Mouse (Mus musculus): ENCODE results near the gene Gm49403. TPM values are rescaled to one million over a fixed set of nuclear protein-coding genes. Genes with fewer than 3 reads are reported as not detected.
"Not testable (repeated sequence)": the region's sequence is repeated elsewhere in the genome, so short reads cannot be mapped to it uniquely, and the experiment has no call there.

Gm49403 gene
- polyA plus RNA-seq, 1 experiment from 2014 or later: not detected

GRCm38 (mm10) chr19:8880311-8881033, 3.3 kb upstream of the Gm49403 start, which contains the start of gene Uqcc3:
TSS of gene Uqcc3 (minus strand) at chr19:8880923.
- H3K4me2 ChIP-seq: peak within 1 kb of the TSS; percentile 76
- H3K9me3 ChIP-seq: no peaks in the 10 kb centered on the region
- no peaks in the 10 kb centered on the region for H3K27me3 ChIP-seq (replicated peaks)
- H3K4me1 ChIP-seq: peaks cover 15% of the 10 kb centered on the region
- peaks cover 6% of the 10 kb centered on the region; the same call in 1 of the 2 replicates for H3K36me3 ChIP-seq (replicated peaks)
- peak; percentile 98 for ATAC-seq (replicated peaks)
- under 1% methylated on average over 42 of the region's 42 CpGs for WGBS
- peak within 1 kb of the TSS; percentile 79 for H3K9ac ChIP-seq
- H3K4me3 ChIP-seq: peak within 1 kb of the TSS; percentile 65
- peak within 1 kb of the TSS; percentile 84 for H3K27ac ChIP-seq

DNA sequence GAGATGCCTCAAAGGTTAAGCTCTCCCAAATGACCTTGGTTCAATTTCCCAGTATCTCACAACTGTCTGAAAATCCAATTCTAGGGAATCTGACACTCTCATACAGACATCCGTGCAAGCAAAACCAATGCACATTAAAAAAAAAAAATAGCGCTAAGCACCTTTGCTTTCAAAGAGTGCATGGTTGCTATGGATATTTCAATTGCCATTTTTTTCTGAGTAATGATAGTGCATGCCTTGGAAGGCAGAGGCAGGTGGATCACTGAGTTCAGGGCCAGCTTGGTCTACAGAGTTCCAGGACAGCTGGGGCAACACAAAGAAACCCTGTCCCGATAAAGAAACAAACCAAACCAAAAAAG, 2.7 kb upstream of the Gm49403 start:
- Histone ChIP-seq H3K4me3 (peak overlapping the region; percentile 65), H3K4me1 (peaks cover 15% of the 10 kb centered on the region), H3K27me3 (replicated peaks) (no peaks in the 10 kb centered on the region), H3K9me3 (no peaks in the 10 kb centered on the region), H3K27ac (peak overlapping the region; percentile 84; the same call in 1 of the 2 replicates), H3K9ac (peak overlapping the region; percentile 79), H3K4me2 (peak overlapping the region; percentile 76), H3K36me3 (replicated peaks) (0 out of 2 replicates have a peak, but pooled peaks cover 4% of the 10 kb centered on the region)
- 9% methylated on average over 3 of the region's 3 CpGs for WGBS
- peak; percentile 26; the same call in 1 of the 2 replicates for ATAC-seq (replicated peaks)

DNA sequence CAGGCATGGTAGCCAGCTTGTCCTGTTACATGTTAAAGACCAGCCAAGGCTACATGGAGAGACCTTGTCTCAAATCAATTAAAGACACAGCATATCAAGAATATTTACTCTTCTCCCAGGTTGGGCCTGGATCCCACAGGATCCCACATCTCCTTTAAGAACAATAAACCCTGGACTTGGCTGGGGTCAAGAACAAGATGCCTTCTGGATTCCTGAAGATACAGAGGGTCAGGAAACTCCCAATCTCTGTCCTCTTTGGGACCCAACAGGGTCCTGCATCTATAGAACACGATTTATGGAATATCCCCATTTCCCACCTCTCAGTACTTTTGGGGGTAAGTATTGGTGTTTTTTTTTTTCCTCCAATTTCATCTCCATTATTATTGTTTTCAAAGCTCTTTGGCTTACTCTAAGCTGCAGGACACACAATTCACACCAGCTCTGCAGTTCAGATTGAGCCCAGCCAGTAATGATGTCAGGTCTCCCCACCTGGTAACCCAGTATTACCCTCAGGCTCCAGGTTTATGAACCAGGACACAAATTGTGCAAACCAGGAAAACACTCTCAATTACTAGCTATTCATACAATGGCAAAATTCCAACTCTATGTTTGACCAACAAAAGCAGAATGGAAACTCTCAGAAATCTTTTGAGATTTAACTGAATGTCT, 3.3 kb downstream of the Gm49403 start:
- no peak for ATAC-seq (replicated peaks)
- H3K9me3 ChIP-seq: no peaks in the 10 kb centered on the region
- H3K4me3 ChIP-seq: no peak overlapping the region
- 0 out of 2 replicates have a peak overlapping the region, but pooled peaks have one; percentile 79 for H3K4me2 ChIP-seq
- 0 out of 2 replicates have a peak, but pooled peaks cover 6% of the 10 kb centered on the region for H3K36me3 ChIP-seq (replicated peaks)
- no peak overlapping the region for H3K9ac ChIP-seq
- 47% methylated on average over 1 of the region's 1 CpGs for WGBS
- H3K27ac ChIP-seq: no peak overlapping the region
- peaks cover 15% of the 10 kb centered on the region for H3K4me1 ChIP-seq
- no peaks in the 10 kb centered on the region for H3K27me3 ChIP-seq (replicated peaks)

- Histone ChIP-seq H3K4me3 (peak overlapping the region; percentile 65), H3K9me3 (no peaks in the 10 kb centered on the region), H3K27ac (peak overlapping the region; percentile 85), H3K27me3 (replicated peaks) (no peaks in the 10 kb centered on the region), H3K9ac (peak overlapping the region; percentile 61), H3K4me2 (peak overlapping the region; percentile 79), H3K36me3 (replicated peaks) (0 out of 2 replicates have a peak, but pooled peaks cover 6% of the 10 kb centered on the region), H3K4me1 (peaks cover 20% of the 10 kb centered on the region)
- ATAC-seq (replicated peaks): no peak
- 14% methylated on average over 19 of the region's 19 CpGs for WGBS
Observed at GRCm38 (mm10) chr19:8887585-8888463, 4.1 kb downstream of the Gm49403 start.

- Histone ChIP-seq H3K4me3 (peak within 1 kb of the TSS; percentile 65), H3K36me3 (replicated peaks) (0 out of 2 replicates have a peak, but pooled peaks cover 6% of the 10 kb centered on the region), H3K9ac (peak within 1 kb of the TSS; percentile 61), H3K27ac (peak within 1 kb of the TSS; percentile 85), H3K27me3 (replicated peaks) (no peaks in the 10 kb centered on the region), H3K9me3 (no peaks in the 10 kb centered on the region), H3K4me1 (peaks cover 25% of the 10 kb centered on the region), H3K4me2 (peak within 1 kb of the TSS; percentile 79)
- peak; percentile 96 for ATAC-seq (replicated peaks)
- WGBS: 1% methylated on average over 58 of the region's 58 CpGs
Observed at GRCm38 (mm10) chr19:8888511-8889385, 5.0 kb downstream of the Gm49403 start, which contains the start of the genes 1810009A15Rik and Gm49416. TSS of gene 1810009A15Rik (plus strand) at chr19:8888853. TSS of gene Gm49416 (plus strand) at chr19:8888926.

- 2% methylated on average over 54 of the region's 54 CpGs for WGBS
- H3K9me3 ChIP-seq: no peaks in the 10 kb centered on the region
- peak within 1 kb of the TSS; percentile 96 for H3K4me2 ChIP-seq
- H3K4me1 ChIP-seq: peaks cover 37% of the 10 kb centered on the region
- H3K27me3 ChIP-seq (replicated peaks): no peaks in the 10 kb centered on the region
- 0 out of 2 replicates have a peak, but pooled peaks cover 13% of the 10 kb centered on the region for H3K36me3 ChIP-seq (replicated peaks)
- peak within 1 kb of the TSS; percentile 96 for H3K9ac ChIP-seq
- ATAC-seq (replicated peaks): peak; percentile 48
- peak within 1 kb of the TSS; percentile 93 for H3K4me3 ChIP-seq
- H3K27ac ChIP-seq: peak within 1 kb of the TSS; percentile 91
Observed at GRCm38 (mm10) chr19:8892829-8893766, 9.4 kb downstream of the Gm49403 start, which contains the start of gene Ints5. TSS of gene Ints5 (plus strand) at chr19:8893005.

GRCm38 (mm10) chr19:8895397-8895960, 11.7 kb downstream of the Gm49403 start:
- no peak for ATAC-seq (replicated peaks)
- Histone ChIP-seq H3K4me2 (no peak overlapping the region), H3K27ac (no peak overlapping the region), H3K4me1 (peaks cover 45% of the 10 kb centered on the region), H3K4me3 (no peak overlapping the region), H3K9ac (no peak overlapping the region), H3K9me3 (no peaks in the 10 kb centered on the region), H3K27me3 (replicated peaks) (no peaks in the 10 kb centered on the region), H3K36me3 (replicated peaks) (0 out of 2 replicates have a peak, but pooled peaks cover 9% of the 10 kb centered on the region)
- WGBS: 90% methylated on average over 9 of the region's 9 CpGs

DNA sequence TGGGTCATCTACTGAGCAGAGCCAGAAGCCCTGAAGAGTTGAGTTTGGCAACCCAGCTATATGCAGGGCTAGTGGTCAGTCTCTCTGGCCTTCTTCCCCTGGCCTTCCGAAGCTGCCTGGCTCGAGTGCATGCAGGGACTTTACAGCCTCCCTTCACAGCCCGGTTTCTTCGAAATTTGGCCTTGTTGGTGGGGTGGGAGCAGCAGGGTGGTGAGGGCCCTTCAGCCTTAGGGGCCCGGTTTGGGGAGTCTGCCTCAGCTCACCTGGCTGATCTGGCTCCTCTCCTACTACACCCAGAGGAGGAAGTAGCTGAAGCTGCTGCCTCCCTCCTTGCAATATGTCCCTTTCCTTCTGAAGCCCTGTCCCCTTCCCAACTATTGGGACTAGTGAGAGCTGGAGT, 12.5 kb downstream of the Gm49403 start:
- not testable (repeated sequence) for H3K9me3 ChIP-seq; H3K9ac ChIP-seq; H3K27ac ChIP-seq; H3K36me3 ChIP-seq (replicated peaks); H3K4me2 ChIP-seq; ATAC-seq (replicated peaks); H3K27me3 ChIP-seq (replicated peaks); H3K4me3 ChIP-seq
- peaks cover 45% of the 10 kb centered on the region for H3K4me1 ChIP-seq
- WGBS: 93% methylated on average over 5 of the region's 5 CpGs

DNA sequence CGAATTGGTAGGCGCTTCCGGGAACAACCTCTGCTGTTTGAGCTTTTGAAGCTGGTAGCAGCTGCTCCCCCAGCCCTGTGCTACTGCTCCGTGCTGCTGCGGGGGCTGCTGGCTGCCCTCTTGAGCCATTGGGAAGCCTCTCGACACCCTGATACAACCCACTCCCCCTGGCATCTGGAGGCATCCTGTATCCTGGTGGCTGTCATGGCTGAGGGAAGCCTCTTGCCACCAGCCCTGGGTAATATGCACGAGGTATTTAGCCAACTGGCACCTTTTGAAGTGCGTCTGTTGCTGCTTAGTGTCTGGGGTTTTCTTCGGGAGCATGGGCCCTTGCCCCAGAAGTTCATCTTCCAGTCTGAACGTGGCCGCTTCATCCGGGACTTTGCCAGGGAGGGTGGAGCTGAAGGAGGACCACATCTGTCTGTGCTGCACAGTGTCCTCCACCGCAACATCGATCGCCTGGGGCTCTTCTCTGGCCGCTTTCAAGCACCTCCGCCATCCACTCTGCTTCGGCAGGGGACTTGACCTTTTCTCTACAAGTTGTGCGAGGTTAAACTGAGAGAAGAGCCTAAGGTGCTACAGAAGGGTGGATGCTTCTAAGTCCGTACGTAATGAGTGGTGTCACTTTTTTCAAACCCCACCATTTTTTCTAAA, 13.6 kb downstream of the Gm49403 start:
- H3K4me1 ChIP-seq: peaks cover 45% of the 10 kb centered on the region
- WGBS: 20% methylated on average over 21 of the region's 21 CpGs

More for the DNA sequence above, 13.6 kb downstream of the Gm49403 start:
- not testable (repeated sequence) for H3K36me3 ChIP-seq (replicated peaks); H3K9me3 ChIP-seq; H3K27me3 ChIP-seq (replicated peaks)
- H3K9ac ChIP-seq: peak overlapping the region; percentile 38
- peak; percentile 64 for ATAC-seq (replicated peaks)
- peak overlapping the region; percentile 78 for H3K4me2 ChIP-seq
- peak overlapping the region; percentile 77 for H3K27ac ChIP-seq
- H3K4me3 ChIP-seq: peak overlapping the region; percentile 62
